Mouse (Mus musculus) liver, adult (tissue): ENCODE data around the gene Nudt1.

Experiments
- GATA4 ChIP-seq: IDR thresholded peaks from 2 replicates; pipeline ENCODE4 v1.6.1; 2014; ENCODE audit warnings: mild to moderate bottlenecking, low read length; ENCODE audit not compliant: insufficient replicate concordance

Nudt1 gene

DNA sequence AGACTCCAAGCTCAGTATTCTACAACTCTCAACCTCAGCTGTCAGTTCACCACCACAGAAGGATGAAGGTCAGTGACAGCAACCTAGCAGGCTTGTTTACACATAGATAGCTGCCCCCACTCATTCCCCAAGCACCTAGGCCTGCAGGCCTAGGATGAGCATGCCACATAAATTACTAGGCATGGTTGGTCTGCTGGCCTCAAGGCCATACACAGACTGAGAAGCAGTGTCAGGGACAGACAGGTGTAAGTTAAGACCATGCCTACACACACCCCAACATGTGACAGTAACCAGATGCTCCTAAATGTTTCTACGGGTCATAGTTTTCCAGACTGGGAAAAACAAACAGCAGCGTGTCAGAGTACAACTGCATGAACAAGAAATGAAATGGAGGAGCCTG lies 48.0 kb downstream of the Nudt1 start:
- TF ChIP-seq GATA4 = no peak

DNA sequence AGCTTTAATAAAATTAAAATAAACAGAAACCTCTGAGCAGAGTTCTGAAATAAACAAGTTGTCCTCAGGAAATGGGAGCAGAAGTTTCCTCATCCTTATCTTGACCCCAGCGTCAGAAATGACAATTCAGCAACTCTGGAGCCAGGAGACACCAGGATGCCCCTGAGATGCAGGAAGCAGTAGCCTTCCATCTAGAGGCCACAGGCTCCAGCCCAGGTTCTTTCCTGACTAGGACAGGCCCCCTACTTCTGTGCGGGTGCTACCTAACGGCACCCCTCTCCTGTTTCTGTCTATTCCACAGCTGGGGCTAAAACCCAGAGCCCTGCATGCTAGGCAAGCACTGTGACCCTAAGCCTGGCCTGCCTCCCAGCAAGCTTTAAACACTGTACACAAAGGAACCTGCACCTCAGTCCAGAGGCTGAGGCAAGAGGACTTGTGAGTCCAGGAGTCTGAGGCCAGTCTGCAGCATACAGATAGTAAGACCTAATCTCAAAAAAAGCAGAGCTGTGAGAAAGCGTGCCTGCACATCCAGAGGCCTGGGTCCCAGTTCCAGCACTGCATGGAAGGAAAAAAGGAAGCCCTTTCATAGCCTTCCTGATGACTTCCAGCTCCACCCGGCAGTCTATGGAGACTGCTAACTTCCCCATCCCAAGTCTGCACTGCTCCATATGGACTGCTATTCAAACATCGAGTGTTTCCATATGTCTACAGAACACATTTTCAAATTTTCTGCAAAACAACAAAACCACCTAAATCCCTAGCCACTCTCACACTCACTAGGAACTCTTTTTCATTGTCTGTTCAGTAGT lies 49.2 kb downstream of the Nudt1 start:
- peak; percentile 84; the same call in 1 of the 2 replicates for TF ChIP-seq GATA4

DNA sequence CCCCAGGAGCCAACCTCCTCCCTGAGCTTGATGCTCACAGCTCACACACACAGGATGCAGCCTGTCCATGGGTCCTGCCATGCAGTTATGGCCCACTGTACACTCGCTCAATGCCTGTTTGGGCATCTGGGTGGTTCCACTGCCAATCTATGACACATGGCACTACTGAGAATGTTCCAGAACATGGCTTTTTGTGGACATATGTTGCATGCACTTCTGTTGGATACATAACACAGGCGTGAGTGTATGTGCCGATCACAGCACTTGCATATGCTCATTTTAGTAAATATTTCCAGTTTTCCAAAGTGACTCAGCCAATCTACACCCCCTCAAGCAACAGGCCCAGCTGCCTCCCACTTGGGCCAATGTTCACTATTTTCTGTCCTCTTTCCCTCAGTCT lies 50.2 kb downstream of the Nudt1 start:
- no peak for TF ChIP-seq GATA4

DNA sequence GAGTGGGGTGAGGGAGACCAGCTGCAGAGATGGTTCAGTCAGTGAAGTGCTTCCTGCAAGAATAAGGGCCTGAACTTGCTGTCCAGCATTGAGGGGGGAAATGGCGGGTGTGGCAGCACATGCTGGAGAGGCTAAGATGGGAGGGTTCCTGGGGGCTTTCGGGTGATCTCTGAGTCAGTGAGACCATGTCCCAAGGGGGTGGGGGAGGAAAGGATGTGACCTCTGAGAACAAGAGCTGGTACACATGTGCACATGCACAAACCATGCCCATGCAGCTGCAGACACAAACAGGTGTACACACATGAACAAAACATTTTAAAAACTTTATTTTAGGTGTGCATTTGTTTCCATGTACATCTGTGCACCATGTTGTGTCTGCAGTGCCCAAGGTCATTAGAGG lies 52.3 kb downstream of the Nudt1 start:
- TF ChIP-seq GATA4 = no peak

DNA sequence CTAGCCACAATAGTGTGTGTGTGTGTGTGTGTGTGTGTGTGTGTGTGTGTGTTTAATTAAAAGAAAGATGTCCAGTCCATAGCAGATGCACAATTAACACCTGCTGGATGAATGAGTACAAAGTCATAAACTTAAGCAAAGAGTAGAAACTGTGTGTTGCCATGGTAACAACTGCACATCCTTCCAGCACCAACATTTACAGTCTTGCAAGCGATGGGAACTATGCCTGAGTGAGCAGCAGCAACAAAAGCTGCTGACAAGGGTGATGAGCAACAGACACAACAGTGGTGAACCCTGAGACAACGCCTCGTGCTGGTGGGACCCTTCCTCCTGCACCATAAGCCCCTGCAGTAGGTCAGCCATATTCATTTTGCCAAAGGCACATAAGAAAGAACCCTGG lies 52.8 kb downstream of the Nudt1 start:
- no peak for TF ChIP-seq GATA4

DNA sequence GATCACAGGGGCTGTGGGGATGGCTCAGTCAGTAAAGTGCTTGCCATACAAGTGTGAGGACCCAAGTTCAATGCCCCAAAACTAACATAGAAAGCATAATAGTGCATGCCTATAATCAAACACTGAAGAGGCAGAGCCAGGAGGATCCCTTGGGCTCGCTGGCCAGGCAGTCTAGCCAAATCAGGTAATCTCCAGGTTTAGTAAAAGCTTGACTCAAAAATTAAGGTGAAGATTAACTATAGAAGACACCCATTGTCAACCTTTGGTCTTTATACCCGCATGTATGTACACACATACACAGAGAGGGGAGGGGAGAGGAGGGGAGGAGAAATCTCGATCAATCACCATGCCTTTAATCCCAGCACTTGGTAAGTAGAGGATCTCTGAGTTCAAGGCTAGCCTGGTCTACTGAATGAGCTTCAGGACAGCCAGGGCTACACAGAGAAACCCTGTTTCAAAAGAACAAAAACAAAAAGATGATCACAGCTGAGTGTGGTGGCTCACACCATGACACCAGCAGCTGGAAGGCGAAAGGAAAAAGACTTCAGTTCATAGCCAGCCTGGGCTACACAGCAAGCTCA lies 53.9 kb downstream of the Nudt1 start:
- no peak for TF ChIP-seq GATA4

DNA sequence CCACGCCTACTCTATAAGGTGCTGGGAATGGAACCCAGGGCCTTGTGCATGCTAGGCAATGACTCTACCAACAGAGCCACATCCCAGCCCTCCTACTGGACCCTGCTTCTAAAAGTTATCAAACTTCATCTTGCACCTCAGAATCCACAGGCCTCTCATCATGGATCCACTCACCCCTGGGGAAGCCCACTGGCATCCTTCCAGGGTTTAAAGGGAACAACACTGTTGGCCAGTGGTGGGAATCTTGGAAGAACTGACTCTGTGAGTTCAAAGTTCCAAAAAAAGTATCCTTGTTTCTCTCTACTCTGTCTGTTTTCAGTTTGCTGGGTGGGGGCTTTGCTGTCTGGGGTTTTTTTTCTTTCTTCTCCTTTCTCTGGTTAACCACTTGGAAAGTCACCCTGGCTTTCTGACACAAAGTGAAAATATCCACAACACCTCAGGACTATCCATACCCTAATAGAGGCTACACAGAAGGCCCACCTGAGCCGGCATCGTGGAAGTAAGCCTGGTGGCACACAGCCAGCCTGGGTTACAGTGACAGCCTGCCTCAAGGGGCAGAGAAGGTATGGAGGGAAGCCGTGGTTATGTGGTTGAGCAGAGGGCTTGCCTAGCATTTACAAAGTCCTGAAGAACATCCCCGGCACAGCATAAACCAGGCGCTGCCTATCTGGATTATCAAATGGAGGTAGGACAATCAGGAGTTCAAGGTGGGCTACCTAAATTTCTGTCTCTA lies 56.8 kb downstream of the Nudt1 start:
- no peak for TF ChIP-seq GATA4

DNA sequence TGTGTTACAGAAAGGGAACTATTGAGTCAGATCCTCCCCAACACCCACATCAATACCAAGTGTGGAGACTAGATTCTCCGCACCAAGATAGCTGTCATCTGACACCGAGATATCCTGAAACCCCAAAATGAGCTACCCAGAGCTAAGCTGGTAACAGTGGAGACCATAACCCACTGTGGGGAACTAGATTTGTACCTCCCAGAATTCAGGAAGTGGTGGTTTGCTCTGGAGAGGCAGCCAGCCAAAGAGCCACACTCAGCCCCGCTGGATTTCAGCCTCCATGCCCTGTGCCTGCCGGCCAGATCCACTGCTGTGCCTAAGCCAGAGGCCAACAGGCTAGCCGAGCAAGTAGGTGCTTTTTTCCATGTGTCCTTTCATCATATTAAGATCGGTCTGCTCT lies 57.8 kb downstream of the Nudt1 start:
- no peak for TF ChIP-seq GATA4

DNA sequence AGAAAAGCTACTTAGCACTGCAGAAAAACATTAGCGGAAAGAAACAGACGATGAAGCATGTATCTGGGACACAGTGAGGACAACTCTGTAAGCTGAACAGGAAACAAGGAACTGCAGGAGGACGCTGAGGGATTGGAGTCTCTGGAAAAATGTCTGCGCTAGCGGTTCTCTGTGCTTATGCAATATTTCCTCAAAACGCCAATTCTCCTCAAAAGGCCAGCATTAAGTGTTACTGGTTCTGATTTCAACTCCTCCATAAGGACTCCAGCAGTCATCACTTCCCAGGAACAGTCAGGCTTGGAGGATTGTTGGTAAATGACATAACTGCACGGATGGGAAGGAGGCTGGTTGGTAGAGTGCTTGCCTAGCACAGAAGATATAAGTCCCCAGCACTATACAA lies 59.7 kb downstream of the Nudt1 start:
- no peak for TF ChIP-seq GATA4

DNA sequence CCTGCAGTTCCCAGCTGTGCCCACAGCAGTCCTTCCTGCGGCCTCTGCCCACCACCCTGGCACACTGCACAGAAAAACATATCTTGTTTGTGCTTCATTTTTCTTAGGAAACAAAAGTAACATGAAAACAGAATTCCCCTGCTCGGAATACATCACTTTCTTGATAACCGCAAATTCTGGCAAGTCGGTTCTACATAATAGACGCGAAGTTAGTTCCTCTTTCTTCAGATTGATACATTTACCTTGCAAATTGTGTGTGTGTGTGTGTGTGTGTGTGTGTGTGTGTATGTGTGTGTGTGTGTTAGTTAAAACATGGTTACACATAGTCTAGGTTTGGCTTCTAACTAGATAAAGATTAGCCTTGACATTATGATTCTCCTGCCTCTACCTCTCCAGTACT lies 61.2 kb downstream of the Nudt1 start:
- TF ChIP-seq GATA4 = no peak

DNA sequence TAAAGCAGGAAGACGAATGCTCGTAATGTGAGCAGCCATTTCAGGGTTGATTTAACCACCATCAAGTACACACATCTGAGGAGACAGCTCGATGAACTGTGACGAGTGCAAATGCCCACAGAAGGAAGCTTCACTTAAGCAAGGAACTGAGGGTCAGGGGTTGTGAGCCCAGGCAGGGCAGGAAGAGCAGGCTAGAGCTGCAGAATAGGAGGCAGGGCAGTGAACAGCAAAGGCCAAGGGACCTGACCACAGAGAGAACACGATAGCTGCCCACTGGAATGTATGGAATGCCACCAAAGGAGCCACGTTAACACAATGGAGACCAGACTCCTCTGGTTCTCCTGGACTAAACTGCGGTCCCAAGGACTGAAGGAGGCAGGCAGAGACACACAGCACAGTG lies 62.1 kb downstream of the Nudt1 start:
- TF ChIP-seq GATA4 = no peak

DNA sequence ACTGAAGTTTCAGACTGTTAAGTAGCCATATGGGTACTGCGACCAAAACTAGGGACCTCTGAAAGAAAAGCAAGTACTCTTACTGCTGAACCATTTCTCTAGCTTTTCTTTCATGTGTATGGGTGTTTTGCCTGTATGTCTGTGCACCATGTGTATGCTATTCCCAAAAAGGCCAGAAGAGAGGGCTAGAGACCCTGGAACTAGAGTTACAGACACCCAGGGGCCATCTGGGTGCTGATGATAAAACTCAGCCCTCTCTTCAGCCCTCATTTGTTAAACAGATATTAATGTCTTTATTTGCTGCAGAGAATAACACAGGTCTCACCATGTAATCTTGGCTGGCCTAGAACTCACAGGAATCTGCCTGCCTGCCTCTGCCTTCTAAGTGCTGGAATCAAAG lies 63.0 kb downstream of the Nudt1 start:
- TF ChIP-seq GATA4 = no peak

DNA sequence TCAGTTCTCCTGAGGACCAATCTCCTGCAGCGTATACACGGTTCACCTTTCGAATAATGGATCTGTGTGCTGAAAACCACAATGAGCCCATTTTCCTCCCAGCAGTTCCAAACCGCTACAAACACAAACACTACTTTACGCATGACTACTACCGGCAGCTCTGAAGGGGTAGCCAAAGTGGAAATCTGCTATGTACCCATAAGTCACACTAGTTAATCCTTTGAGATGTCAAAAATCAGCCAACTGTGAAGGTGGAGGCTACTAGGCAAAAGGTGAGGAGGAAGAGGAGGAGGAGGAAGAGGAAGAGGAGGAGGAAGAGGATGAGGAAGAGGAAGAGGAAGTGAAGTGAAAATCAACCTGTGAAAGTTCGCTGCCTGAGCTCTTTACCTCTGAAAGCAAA lies 65.8 kb downstream of the Nudt1 start:
- TF ChIP-seq GATA4 = no peak
